Mouse (Mus musculus): Measurements from ENCODE around the gene Rnf185.
A peak's percentile ranks its signal among the peaks of the same experiment; 100 is the strongest.

Gene Rnf185

GRCm38 (mm10) chr11:3452167-3452639 is at the start of gene Rnf185:
Gene Rnf185 (minus strand): TSS chr11:3452363.
- DNase-seq (ENCODE audit: low spot score in 2 of 2): peak; percentile 74 to 91

- DNase-seq (ENCODE audit: low spot score in 2 of 2): no peak
Measured at GRCm38 (mm10) chr11:3497296-3497695, 45.1 kb upstream of the Rnf185 start.

- DNase-seq (ENCODE audit: low spot score in 2 of 2): no peak
Measured at GRCm38 (mm10) chr11:3496756-3497155, 44.6 kb upstream of the Rnf185 start.

- DNase-seq (ENCODE audit: low spot score in 2 of 2): no peak
Measured at GRCm38 (mm10) chr11:3495496-3495895, 43.3 kb upstream of the Rnf185 start.

- DNase-seq (ENCODE audit: low spot score in 2 of 2): no peak
Measured at GRCm38 (mm10) chr11:3494857-3495256, 42.7 kb upstream of the Rnf185 start.

GRCm38 (mm10) chr11:3492748-3493147 is 40.6 kb upstream of the Rnf185 start:
- no peak for DNase-seq (ENCODE audit: low spot score in 2 of 2)

- DNase-seq (ENCODE audit: low spot score in 2 of 2): no peak
Measured at GRCm38 (mm10) chr11:3489036-3489435, 36.9 kb upstream of the Rnf185 start.

- DNase-seq (ENCODE audit: low spot score in 2 of 2): no peak
Measured at GRCm38 (mm10) chr11:3487952-3488570, 35.9 kb upstream of the Rnf185 start, which contains the start of gene Pla2g3. Gene Pla2g3 (plus strand): TSS chr11:3488284.

GRCm38 (mm10) chr11:3486349-3486748 is 34.2 kb upstream of the Rnf185 start:
- no peak for DNase-seq (ENCODE audit: low spot score in 2 of 2)

- DNase-seq (ENCODE audit: low spot score in 2 of 2): no peak
Measured at GRCm38 (mm10) chr11:3483980-3484642, 31.9 kb upstream of the Rnf185 start.

- no peak for DNase-seq (ENCODE audit: low spot score in 2 of 2)
Measured at GRCm38 (mm10) chr11:3475489-3475888, 23.3 kb upstream of the Rnf185 start.

- no peak for DNase-seq (ENCODE audit: low spot score in 2 of 2)
Measured at GRCm38 (mm10) chr11:3474480-3475115, 22.4 kb upstream of the Rnf185 start.

- peak; percentile 61 to 85 for DNase-seq (ENCODE audit: low spot score in 2 of 2)
Measured at GRCm38 (mm10) chr11:3472484-3472883, 20.3 kb upstream of the Rnf185 start.

GRCm38 (mm10) chr11:3471448-3471850 is 19.3 kb upstream of the Rnf185 start:
- no peak for DNase-seq (ENCODE audit: low spot score in 2 of 2)

- DNase-seq (ENCODE audit: low spot score in 2 of 2): no peak
Measured at GRCm38 (mm10) chr11:3462846-3463245, 10.7 kb upstream of the Rnf185 start.

- DNase-seq (ENCODE audit: low spot score in 2 of 2): no peak
Measured at GRCm38 (mm10) chr11:3459105-3459468, 6.9 kb upstream of the Rnf185 start.

GRCm38 (mm10) chr11:3458428-3459104 is 6.4 kb upstream of the Rnf185 start:
- no peak for DNase-seq (ENCODE audit: low spot score in 2 of 2)

- DNase-seq (ENCODE audit: low spot score in 2 of 2): peak; percentile 63 to 81
Measured at GRCm38 (mm10) chr11:3456354-3456753, 4.2 kb upstream of the Rnf185 start.

GRCm38 (mm10) chr11:3454506-3454905 is 2.3 kb upstream of the Rnf185 start:
- no peak for DNase-seq (ENCODE audit: low spot score in 2 of 2)

- DNase-seq (ENCODE audit: low spot score in 2 of 2): peak in 1 of 2 experiments; percentile 18
Measured at GRCm38 (mm10) chr11:3453467-3453866, 1.3 kb upstream of the Rnf185 start.

GRCm38 (mm10) chr11:3452769-3453168 is 606 bp upstream of the Rnf185 start:
- DNase-seq (ENCODE audit: low spot score in 2 of 2): peak in 1 of 2 experiments; percentile 39

- DNase-seq (ENCODE audit: low spot score in 2 of 2): peak in 1 of 2 experiments; percentile 51
Measured at GRCm38 (mm10) chr11:3451701-3452163, 431 bp downstream of the Rnf185 start.
